Mouse (Mus musculus): ENCODE data around the gene Khdrbs1.
"Not testable (repeated sequence)": the region's sequence is repeated elsewhere in the genome, so short reads cannot be mapped to it uniquely, and the experiment has no call there.

Gene Khdrbs1

DNA sequence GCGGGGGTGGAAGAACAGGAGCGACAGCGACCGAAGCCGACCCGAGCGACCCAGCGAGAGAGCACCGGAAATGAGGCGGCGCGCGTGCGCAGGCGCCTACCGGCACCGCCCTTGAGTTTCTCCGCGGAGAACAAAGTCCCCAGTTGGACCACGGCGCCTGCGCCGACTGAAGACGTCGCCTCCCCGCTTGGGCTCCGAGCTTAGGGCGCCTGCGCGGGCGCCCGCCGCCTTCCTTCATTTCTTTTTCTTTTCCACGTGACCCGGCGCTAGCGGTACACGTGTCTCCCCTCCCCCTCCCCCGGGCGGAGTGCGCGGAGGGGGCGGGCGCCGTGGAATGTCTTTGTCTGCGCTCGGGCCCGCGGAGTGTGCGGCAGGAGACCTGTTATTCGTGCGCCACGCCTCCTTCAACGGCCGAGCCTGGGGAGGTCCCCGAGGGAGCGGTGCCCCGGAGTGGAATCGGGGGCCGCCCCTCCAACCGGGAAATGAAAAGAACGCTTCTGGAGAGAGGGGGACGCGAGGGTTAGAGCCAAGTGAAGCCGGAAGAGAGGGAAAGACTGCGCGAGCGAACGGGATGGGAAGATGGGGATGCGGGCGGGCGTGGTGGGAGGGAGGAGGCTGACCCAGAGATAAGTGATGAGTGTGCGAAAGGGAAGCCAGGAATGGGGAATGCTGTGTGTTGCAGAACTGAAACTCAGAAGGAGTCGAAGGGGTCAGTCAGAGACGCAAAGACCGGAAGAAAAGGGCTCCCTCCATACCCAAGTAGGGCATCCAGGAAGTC is at the start of gene Khdrbs1:
Gene Khdrbs1 (minus strand): TSS at position 72 of the 778 bp plus-strand sequence.
- peak; percentile 97 to 98 for DNase-seq

DNA sequence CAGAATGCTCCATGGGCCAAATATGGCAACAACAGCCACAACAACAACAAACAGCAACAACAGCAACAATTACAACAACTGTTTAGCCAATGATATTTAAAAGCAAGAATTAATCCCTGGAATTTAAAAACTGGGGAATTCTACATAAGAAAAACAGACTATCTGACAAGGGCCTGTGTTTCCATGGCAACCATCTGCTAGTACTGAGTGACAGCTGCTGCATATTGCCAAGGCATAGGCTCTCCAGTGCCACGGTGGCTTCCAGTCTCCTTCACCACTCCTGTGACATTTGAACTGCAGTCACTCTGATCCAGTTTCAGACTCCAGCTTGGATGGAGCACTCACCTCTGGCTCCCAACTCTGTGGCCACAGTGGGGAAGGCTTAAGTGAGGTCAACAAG is 49.3 kb upstream of the Khdrbs1 start:
- DNase-seq, result no peak

DNA sequence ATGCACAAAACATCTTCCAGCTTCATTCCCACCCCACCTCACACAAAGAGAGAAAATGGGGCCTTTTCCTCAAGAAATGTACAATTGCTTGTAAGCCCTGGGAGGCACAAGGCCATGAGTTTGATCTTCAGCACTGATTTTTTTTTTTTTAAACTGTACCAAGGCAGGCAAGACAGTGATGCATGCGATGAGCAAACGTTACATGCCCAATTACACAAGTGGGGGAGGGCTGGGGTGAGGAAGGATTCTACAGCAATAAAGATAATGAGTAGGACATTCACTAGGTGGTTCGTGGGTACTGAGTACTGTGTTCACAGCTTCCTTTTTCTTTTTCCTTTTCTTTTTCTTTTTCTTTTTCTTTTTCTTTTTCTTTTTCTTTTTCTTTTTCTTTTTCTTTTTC is 48.4 kb upstream of the Khdrbs1 start:
- DNase-seq, result no peak

DNA sequence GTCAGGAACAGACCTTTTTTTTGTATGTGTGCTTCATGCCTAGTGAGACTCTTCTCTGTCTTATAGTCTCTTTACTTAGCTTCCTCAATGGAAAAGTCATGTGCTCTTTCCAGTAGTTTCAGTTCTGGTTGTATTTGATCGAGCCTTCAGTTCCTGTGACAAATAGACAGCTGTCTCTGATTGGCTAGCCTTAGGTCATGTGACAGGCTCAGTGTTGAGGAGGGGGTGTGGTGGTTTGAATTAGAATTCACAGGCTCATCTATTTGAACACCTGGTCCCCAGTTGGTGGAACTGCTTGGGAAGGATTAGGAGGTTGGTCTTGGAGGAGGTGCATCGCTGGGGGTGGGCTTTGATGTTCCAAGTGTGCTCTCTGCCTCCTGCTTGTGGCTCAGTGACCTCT is 47.5 kb upstream of the Khdrbs1 start:
- no peak for DNase-seq

DNA sequence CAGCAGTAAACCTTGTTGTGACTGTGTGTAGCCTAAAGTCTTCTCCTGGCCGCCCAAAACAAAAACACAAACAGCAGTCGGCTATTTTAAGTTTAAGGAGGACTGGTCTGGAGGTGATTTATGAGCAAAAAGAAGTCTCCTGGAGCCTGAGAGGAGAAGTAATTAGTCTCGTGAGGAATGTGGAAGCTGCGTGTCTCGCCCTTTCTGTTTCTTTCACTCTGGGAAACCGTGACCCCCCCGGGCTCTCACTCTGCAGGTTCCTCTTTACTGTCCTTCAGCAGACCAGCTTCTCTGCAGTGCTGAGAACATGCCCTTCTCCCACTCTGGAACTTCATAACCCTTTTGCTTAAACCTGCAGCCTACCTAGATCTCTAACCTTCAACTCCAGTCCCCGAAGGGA is 46.6 kb upstream of the Khdrbs1 start:
- DNase-seq, result no peak

DNA sequence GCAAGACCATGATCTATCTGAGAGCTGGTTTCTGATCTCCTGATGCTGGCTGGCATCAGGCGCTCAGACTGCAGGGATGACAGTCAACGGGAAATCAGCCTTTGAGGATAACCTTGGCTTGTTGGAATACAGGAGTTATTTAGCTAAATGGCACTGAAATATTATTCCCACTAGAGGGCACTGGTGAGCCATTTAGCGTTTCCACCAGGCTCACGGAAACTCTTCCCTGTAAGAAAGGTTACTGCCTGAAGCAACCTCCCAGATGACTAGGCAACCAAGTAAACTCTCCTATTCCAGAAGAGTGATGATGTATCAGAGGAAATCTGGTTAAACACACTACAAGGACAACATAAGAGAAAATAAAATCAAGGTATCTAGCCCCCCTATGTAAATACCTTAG is 43.1 kb upstream of the Khdrbs1 start:
- DNase-seq, result peak; percentile 56 to 81

DNA sequence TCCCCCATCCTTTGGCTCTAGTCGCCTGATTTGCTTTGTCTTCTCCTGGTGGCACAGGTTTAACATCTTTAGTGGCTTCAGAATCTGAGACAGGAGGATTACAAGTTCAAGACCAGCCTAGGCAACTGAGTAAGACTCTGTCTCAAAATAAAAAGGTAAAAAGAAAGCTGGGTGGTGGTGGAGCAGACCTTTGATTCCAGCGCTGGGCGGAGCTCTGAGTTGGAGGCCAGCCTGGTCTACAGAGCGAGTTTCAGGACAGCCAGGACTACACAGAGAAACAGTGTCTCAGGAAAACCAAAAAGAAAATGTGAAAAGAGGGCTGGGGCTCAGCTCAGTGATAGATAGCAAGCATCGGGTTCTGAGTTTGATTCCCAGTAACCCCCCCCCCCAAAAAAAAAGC is 41.4 kb upstream of the Khdrbs1 start:
- no peak for DNase-seq

DNA sequence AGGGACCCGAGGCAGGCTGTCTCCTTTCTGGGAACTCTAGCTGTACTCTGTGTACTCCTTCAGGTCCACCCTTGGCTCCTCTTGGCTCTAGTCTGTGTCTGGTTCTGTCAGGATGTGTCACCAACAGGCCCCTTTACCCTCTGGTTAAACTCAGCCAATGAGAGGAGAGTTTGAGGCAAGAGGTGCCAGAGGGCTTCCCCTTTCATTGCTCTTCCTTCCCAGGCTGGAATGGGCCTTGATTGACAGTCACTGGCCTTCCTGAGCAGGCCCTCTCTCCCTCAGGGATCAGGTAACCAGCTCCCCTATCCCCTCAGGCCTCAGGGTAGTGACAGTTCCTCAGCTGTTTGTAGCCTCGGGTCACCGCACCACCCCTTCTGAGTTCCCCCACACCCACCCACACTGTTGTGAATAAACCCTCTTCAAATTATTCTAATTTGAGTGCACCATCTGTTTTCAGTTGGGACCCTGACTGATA is 40.8 kb upstream of the Khdrbs1 start:
- DNase-seq, result no peak

DNA sequence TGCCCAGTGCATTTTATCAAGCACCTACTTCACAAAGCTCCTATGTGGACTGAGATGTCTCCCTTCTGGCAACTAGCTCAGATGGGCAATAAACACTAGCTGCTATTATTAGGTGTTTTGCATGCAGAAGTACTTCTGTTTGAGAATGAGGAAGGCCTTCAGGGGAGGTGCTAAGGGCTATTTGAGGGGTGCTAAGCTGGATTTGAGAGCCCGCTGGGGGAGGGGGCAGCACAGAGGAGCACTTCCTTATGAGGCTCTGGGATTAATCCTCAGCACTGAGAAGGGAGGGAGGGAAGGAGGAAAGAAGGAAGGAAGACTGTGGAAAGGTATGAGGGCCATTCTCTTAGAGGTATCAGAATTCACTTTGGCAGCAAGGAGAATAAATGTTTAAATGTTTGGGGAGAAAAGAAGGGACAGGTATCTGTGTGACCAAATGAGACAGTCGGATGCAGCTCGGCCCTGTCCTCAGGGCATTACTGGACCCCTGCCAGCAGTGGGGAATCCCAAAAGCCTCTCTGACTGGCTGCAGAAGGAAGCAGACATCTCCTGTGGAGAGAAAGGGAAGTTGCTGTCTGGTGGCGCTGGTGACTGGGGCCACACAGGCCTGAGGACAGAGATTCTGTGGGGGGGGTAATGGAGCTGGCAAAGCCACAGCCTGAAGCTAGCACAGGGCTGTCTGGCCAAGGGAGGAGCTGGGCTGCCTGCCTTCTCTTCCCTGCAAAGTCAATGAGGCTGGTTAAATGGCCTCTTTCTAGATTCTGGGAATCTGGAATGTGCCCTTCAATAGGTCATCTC is 40.0 kb upstream of the Khdrbs1 start:
- DNase-seq, result peak; percentile 68 to 73

DNA sequence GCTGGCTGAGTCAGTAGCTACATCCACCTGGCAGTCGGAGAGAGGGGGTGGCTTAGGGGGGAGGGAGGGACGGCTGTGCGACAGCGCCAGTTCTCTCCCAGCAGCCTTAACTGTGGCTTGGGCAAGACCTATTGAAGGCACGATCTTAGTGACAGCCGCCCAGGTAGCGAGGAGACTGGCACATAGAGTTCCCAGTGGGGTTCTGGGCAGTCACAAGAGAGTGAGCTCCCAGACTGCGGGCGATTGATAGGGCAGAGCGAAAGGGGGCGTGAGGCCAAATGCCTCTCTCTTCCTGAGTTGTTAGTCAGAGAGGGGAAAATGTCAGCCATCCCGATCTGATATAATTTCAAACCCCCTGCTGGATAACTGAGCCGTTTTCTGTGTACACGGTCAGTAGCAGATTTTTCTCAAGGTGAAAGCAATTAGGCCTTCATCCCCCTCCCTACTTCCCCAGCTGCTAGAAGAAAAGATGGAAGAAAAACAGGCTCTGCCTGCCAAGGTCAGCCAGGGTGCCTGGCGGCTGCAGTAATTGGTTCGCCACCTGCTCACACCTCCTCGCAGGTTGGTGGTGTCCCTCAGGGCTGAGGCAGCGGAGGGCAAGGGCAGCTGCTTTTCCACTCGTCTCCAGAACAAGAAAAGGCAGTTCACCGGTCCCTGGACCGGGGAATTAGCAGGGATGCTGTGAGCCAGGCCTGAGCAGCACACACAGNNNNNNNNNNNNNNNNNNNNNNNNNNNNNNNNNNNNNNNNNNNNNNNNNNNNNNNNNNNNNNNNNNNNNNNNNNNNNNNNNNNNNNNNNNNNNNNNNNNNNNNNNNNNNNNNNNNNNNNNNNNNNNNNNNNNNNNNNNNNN is 29.8 kb upstream of the Khdrbs1 start:
- peak; percentile 36 to 79 for DNase-seq

DNA sequence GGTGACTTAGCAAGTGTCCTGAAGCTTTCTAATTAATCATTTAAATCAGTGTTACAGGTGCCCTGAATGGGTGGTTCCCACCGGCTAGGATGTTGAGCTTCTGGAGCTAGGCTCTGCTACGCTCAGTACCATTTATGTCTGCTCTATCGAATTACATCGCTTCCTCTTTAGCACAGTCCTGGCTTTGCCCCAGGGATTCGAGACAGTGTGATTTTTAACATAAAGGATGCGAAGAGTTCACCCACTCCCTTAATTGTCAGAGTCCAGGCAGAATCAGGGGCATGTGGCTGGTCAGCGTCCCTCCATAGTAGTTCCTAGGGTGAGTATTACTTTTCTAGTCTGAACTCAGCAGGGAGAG is 29.2 kb upstream of the Khdrbs1 start:
- no peak for DNase-seq

DNA sequence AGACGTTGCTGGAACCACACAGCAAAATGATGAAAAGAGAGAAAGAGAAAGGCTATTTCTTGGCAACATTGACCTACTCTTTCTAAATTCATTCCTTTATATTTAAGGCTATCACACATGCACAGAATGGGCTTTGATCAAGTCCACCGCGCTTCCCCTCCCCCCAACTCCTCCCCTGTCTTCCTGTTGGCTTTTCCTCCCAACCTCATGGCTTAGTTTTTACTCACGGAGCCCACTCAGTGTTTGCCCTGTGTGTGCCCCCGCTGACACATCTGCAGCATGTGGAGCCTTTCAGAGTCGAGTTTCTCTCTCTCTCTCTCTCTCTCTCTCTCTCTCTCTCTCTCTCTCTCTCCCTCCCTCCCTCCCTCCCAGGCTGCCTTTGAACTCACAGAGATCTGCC is 28.5 kb upstream of the Khdrbs1 start:
- no peak for DNase-seq

DNA sequence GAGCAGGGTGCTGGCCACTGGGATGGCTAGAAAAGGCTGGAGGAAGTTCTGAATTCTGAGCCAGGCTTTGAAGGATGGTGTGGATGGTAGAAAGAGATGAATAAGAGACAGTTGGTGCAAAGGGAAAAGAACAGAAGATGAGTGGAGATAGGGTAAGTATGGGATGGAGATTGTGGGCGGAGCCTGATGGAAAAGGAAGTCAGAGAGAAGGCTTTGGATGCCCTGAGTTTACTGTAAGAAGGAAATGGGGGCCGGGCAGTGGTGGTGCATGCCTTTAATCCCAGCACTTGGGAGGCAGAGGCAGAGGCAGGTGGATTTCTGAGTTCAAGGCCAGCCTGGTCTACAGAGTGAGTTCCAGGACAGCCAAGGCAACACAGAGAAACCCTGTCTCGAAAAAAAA is 26.6 kb upstream of the Khdrbs1 start:
- DNase-seq, result not testable (repeated sequence)

DNA sequence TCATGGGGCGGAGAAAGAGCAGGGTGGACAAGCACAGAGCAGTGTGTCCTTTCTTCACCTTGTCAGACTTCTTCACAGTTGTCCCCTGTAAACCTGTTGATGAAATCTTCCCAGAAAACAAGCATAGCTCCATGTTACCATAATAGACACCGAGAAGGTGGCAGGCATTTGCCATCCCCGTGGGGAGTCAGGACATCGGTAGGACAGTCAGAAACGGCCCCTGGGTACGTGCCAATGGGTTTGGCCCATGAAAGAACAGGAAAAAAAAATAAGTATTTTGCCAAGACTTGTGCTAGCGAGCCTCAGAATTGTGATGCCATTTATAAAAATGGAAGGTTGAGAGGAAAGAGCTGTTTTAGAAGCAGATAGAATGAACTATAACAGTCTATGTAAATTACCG is 25.7 kb upstream of the Khdrbs1 start:
- no peak for DNase-seq

DNA sequence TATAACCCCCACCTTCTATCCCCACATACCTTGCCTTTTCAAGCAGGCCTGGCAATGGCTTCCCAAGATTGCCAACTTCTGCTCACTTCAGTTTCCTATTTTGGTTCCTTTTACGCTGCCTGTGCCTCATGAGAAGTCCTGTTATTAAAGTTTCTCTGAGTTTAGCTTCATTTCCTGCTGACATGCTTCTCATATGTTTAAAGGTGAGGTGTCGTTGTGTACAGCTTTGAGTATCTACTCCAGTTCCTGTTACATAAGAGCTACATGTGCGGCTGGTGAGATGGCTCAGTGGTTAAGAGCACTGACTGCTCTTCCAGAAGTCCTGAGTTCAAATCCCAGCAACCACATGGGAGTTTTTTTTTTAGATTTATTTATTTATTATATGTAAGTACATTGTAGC is 23.2 kb upstream of the Khdrbs1 start:
- DNase-seq, result no peak

DNA sequence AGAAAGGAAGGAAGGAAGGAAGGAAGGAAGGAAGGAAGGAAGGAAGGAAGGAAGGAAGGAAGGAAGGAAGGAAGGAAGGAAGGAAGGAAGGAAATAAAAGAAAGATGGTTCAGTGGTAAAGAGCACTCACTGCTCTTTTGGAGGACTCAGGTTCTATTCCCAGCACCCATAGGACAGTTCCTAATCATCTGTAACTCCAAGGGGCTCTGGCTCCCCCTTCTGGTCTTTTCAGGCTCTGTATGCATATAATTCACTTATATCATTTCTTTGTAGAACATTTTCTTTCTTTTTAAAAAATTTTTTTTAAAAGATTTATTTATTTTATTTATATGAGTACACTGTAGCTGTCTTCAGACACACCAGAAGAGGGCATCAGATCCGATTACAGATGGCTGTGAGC is 20.4 kb upstream of the Khdrbs1 start:
- not testable (repeated sequence) for DNase-seq

DNA sequence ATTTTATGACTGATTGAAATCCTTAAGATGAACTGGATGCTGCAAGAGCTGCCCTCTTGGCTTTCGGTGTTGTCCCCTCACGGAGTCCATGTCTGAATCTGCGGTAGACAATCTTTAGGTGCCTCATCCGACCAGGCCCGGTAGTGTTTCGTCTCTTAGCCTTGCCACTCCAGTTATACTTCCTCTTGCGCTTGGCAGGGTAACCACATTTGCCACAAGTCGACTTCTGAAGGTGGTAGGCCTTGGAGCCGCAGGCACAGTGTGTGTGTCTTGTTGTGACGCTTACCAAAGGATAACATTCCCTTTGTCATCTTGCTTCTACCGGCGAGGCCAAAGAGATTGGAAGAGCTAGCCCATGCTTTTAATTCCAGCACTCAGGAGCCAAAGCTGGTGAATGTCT is 19.5 kb upstream of the Khdrbs1 start:
- DNase-seq, result no peak

DNA sequence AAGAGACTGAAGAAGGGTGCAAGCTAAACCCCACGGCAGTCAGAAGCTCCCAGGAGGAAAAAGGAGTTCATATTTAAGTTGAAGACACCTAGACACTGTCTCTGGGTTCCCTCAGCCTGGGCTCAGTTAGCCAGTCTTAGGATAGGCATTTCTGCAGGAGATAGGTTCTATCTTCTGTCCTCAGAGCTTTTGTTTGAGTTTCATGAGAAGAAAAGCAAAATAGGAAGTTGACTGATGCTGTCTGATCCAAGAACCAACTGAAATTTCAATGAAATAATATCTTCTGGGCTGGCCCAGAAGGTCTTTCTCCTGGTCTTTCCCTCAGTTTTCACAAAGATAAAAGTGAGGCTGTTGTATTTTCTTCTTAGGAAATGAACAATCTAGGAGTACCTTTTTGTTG is 13.4 kb upstream of the Khdrbs1 start:
- no peak for DNase-seq

DNA sequence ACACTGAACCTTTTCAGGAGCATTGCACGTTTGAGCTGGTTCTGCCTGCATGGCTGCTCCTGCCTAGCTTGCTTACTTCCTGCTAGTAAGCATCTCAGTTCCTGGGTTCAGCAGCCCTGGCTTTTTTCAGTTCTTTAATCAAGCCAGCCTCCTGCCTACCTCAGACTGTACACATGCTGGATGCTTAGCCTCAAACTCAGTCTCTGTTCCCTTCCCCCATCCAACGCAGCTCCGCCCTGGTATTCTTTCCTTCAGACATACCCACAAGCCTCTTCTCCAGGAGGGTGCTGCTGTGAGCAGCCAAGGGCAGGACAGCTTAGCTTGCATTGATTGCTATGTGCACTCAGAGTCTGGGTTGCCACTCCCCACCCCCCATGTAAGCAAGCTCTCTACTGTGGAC is 12.6 kb upstream of the Khdrbs1 start:
- DNase-seq, result no peak

DNA sequence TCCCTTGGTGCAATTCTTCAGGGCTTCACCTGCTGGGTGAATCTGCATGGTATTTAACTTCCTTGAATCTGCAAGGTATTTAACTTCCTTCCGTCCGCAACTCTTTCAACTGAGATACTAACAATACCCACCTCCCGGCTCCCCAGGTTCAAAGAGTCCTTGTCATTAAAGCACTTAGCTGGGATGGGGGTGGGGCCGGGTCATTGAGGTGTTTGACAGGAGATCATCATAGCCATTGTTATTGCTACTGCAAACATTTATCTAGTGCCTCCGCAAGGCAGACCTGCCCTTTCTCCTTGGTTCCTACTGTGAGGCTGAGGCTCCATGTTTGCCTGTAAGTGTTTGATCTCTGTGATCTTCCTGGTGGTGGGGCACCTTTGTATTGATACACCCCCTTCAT is 8.3 kb upstream of the Khdrbs1 start:
- no peak for DNase-seq

DNA sequence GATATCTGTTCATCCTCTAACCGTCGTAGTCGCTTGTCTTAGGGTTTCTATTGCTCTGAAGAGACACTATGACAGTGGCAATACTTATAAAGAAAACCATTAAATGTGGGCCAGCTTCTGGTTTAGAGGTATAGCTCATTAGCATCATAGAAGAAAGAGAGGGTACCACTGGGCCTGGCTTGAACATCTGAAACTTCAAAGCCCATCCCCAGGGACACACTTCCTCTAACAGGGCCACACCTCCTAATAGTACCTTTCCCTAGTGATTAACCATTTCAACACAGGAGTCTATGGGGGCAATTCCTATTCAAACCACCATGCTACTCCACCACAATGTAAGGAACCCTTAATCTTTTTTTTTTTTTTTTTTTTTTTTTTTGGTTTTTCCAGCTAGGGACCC is 4.5 kb upstream of the Khdrbs1 start:
- no peak for DNase-seq

DNA sequence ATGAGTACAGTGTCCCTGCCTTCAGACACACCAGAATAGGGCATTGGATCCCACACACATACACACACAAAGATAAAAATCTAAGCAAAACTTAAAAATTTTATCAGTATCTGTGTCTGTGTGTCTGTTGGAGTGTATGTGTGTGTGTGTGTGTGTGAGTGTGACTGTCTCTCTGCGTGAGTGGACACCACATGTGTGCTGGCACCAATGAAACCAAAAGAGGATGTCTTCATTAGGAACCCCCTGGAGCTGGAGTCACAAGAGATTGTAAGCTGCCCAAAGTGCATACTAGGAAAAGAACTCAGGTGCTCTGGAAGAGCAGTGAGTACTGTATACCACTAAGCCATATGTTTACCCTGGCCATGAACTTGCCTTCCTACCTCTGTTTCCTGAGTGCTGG is 4.0 kb upstream of the Khdrbs1 start:
- no peak for DNase-seq

DNA sequence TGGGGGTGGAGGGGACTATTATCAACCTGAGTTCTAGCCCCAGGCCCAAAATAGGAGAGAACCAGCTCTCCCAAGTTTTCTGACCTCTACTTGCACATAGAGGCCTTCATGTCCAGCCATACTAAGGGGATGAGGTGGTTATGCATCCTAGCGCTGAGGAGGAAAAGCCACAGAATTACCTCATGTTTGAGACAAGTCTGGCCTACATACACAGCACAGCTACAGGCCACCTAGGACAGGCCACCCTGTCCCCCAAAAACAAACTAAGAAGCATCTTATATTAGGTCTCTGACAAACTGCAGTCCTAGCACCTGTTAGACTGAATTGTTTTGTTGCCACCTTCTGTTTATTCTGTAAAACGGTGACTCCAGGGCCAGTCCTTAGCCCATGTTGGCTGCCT is 1.4 kb upstream of the Khdrbs1 start:
- no peak for DNase-seq

DNA sequence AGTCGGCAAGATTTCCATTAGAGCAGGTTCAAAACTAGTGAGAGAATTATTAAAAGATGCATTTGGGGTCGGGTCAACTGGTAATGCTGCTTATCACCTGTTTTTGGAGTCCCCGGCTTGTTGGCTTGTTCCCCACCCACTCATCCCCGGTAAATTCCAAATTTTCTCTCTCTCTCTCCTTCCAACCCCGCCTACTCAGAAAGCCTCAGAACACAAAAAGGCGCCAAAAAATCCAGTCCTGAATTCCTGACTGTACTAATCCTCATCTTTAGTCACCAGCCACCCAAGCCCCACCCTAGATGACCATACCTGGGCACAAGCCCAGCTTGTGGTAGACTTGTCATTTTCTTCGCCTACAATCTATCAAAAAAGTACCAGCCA is 897 bp upstream of the Khdrbs1 start:
- DNase-seq, result no peak

Data from kidney, postnatal 25 days (tissue).